ENCODE assay signal across 16 mouse cellular contexts in the genomic region with DNA sequence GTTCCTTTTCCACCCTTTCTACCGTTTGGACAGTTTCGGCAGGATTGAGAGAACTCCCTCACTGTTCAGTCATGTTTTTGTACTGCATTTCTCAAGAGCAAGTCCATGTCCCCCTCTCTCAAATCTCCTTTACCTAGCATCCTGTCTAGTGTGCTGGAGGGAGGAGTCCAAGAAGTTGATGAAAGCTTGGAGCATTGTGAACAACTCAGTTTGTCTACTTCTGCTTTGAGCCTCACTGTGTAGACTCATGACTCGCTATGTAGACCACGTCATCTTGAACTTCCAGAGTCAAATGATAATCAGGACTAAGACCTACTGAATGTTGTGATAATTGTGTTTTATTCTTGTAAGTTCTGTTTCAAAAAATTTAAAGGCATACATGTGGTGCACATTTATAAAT.
"Had no signal": no experiment of that assay in that cellular context is flagged by ENCODE, and none has a peak within 500 bp of the region (broad histone marks: within the 10 kb centered on the region; RNA-seq: fewer than 3 reads in every experiment).

No protein-coding gene starts in this region.

- H3K9ac ChIP-seq: limb, embryonic 13.5 days; liver, embryonic 14.5 days; lung, embryonic 15.5 days; neural tube, embryonic 15.5 days had no signal

- H3K4me2 ChIP-seq: limb, embryonic 13.5 days; lung, embryonic 15.5 days; neural tube, embryonic 15.5 days had no signal

- H3K27me3 ChIP-seq: limb, embryonic 13.5 days; lung, embryonic 15.5 days; neural tube, embryonic 15.5 days had no signal

- H3K36me3 ChIP-seq: limb, embryonic 13.5 days; lung, embryonic 15.5 days; midbrain, embryonic 10.5 days; neural tube, embryonic 15.5 days had no signal

- H3K9me3 ChIP-seq: limb, embryonic 13.5 days; lung, embryonic 15.5 days; midbrain, embryonic 10.5 days; neural tube, embryonic 15.5 days had no signal

- H3K4me3 ChIP-seq: limb, embryonic 13.5 days; lung, embryonic 15.5 days; midbrain, embryonic 10.5 days; myocyte; neural tube, embryonic 15.5 days had no signal

- H3K27ac ChIP-seq: kidney, postnatal 0 days; limb, embryonic 13.5 days; liver, embryonic 14.5 days; lung, embryonic 15.5 days; midbrain, embryonic 10.5 days; neural tube, embryonic 15.5 days had no signal

- DNase-seq: kidney, adult 11 months; kidney, adult 9 months; kidney, postnatal 36 days; layer of hippocampus, adult 9-11 months; left cerebral cortex, postnatal 4 days; midbrain, embryonic 14.5 days; right cerebral cortex, adult 18-20 months; right cerebral cortex, postnatal 25 days; thymus, postnatal 36 days had no signal
